Mouse (Mus musculus): ENCODE results near the gene Gm5458.
"Not testable (repeated sequence)": the region's sequence is repeated elsewhere in the genome, so short reads cannot be mapped to it uniquely, and the experiment has no call there.

Gene Gm5458

GRCm38 (mm10) chr14:19602481-19602880, at the start of gene Gm5458:
Gene Gm5458 (minus strand): TSS chr14:19602581.
- not testable (repeated sequence) for DNase-seq (ENCODE audit: low spot score)

- DNase-seq (ENCODE audit: low spot score), result no peak
These were observed 43.9 kb upstream of the Gm5458 start for GRCm38 (mm10) chr14:19646232-19646631.

- DNase-seq (ENCODE audit: low spot score), result not testable (repeated sequence)
These were observed 17.3 kb downstream of the Gm5458 start, which contains the start of gene Gm2237 for GRCm38 (mm10) chr14:19584804-19585667. Gene Gm2237 (minus strand): TSS chr14:19585135.

DNA sequence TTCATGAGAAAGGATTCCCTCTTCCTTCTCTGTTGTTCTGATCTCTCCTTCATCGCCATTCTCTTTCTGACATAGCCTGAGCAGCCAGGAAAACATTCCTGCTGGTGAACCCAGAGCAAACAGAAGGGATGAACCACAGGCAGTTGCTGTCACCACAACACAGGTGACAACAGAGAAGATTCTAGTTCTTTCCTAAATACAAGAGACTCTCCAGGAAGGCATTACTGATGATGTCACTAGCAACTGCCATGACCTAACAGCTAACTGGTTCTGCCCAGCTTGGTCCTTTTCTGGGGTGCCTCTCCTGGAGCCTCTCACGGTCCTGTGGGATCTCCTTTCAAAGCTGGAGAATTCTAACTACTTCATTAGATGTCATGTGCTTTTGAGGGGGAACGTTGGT, 52.5 kb downstream of the Gm5458 start, which contains the start of gene Gm2244:
Gene Gm2244, minus strand, starts transcription at position 101 of the 400 bp plus-strand sequence.
- not testable (repeated sequence) for DNase-seq (ENCODE audit: low spot score)
